Mouse (Mus musculus) spleen, adult 2 months (tissue): ENCODE measurements around the gene Golph3l. TPM values are rescaled to one million over a fixed set of nuclear protein-coding genes. Genes with fewer than 3 reads are reported as not detected.
"Not testable (repeated sequence)": the region's sequence is repeated elsewhere in the genome, so short reads cannot be mapped to it uniquely, and the experiment has no call there.

ENCODE experiments used
- DNase-seq, 2 experiments: peaks; one replicate each; pipeline versions ENCODE4 v3.0.0 to v3.0.0-alpha.2; 2012 to 2021; ENCODE audit warnings: low spot score in 2 of 2, low read depth in 1 of 2
- H3K27ac ChIP-seq: fragments of 200-500 bp; 2 replicates; pipeline ENCODE4 v1.5.1; 2012; ENCODE audit warnings: low read length, inconsistent platforms; ENCODE audit not compliant: insufficient read depth
- H3K27me3 ChIP-seq: fragments of 200-500 bp; 2 replicates; pipeline ENCODE4 v1.6.1; 2012; ENCODE audit warnings: mild to moderate bottlenecking, moderate library complexity, low read length, inconsistent platforms; ENCODE audit not compliant: control insufficient read depth, insufficient read depth
- H3K36me3 ChIP-seq: fragments of 200-500 bp; 2 replicates; pipeline ENCODE4 v1.6.1; 2012; ENCODE audit warnings: mild to moderate bottlenecking, low read length, inconsistent platforms; ENCODE audit not compliant: control insufficient read depth, insufficient read depth
- H3K4me1 ChIP-seq: fragments of 200-500 bp; 2 replicates; pipeline ENCODE4 v1.6.1; 2011; ENCODE audit warnings: inconsistent platforms; ENCODE audit not compliant: control insufficient read depth, insufficient read depth, insufficient read length
- H3K4me3 ChIP-seq: fragments of 200-500 bp; 2 replicates; pipeline ENCODE4 v1.5.1; 2011; ENCODE audit warnings: mild to moderate bottlenecking, inconsistent platforms; ENCODE audit not compliant: insufficient read depth, insufficient read length; ENCODE audit errors: extremely low read depth
- CTCF ChIP-seq: fragments of 200-500 bp; IDR thresholded peaks from 2 replicates; pipeline ENCODE4 v1.5.1; 2011; ENCODE audit warnings: mild to moderate bottlenecking, inconsistent platforms; ENCODE audit not compliant: insufficient read depth, insufficient read length, insufficient replicate concordance; ENCODE audit errors: extremely low read depth
- POLR2A ChIP-seq: fragments of 200-500 bp; IDR thresholded peaks from 2 replicates; pipeline ENCODE4 v1.6.1; 2011; ENCODE audit warnings: low read depth, low read length, inconsistent platforms
- WGBS: fragments of 180-500 bp; shearing (Covaris S2); methylation state at CpG from one replicate; pipeline ENCODE4 v1.1.7; 2018; 5-methylcytosine and 5-hydroxymethylcytosine counted together
- polyA plus RNA-seq: library from polyadenylated mRNA; depleted of rRNA; stranded (reverse); fragments of >200 nt; gene quantifications from 2 replicates; pipeline ENCODE4 v1.2.3, GENCODE M21; 2012

Gene Golph3l
- polyA plus RNA-seq, 1 experiment: 3.8 TPM

DNA sequence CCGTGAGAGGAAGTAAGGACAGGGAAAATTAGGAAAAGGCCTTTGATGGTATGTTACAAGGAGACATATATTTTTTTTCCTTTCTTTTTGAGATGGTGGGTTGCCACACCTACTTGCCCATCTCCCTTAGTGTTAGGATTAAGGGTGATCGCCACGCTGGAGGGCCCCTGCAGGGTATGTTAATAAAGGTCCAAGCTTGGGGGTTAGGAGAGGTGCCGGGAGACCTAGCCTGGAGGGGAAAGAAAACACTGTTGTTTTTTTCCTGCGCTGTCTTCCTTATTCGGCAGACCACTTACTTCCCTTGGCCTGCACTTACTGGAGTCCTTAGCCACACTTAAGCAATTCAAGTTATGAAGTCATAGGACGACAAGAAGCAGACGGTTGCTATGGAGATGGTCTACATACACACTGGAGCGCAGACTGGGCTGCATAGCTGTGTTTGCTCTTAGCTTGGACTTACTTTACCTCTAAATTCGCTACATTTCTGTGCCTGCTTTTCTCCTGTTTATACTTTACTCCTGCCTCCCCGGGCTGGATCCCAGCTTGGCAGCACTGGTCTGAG is 64.8 kb downstream of the Golph3l start:
- H3K27ac ChIP-seq: peak overlapping the region; percentile 98
- peak in 1 of 2 experiments; percentile 51 for DNase-seq
- H3K4me1 ChIP-seq: peaks cover 30% of the 10 kb centered on the region

DNA sequence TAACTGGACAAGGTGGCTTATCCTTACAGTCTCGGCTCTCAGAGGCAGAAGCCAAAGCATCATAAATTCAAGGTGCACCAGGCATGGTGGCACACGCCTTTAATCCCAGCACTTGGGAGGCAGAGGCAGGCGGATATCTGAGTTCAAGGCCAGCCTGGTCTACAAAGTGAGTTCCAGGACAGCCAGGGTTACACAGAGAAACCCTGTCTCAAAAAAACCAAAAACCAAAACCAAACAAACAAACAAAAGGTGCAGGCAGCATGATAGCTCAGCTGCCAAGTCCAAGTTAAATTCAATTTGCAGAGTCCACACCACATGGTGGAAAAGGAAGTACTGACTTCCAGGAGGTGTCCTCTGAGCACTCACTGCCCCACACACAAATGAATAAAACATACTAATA is 65.6 kb downstream of the Golph3l start:
- not testable (repeated sequence) for H3K27me3 ChIP-seq, DNase-seq, H3K4me3 ChIP-seq, H3K36me3 ChIP-seq
- H3K4me1 ChIP-seq: peaks cover 30% of the 10 kb centered on the region
- whole genome bisulfite sequencing: 90% methylated on average over 3 of the region's 3 CpGs
- H3K27ac ChIP-seq: 0 out of 2 replicates have a peak overlapping the region, but pooled peaks have one; percentile 98

More for the DNA sequence above, 64.8 kb downstream of the Golph3l start:
- no peak overlapping the region for H3K4me3 ChIP-seq
- WGBS: 48% methylated on average over 11 of the region's 11 CpGs
- H3K36me3 ChIP-seq: no peaks in the 10 kb centered on the region
- H3K27me3 ChIP-seq: no peaks in the 10 kb centered on the region
- TF ChIP-seq CTCF: no peak
- no peak for TF ChIP-seq POLR2A

DNA sequence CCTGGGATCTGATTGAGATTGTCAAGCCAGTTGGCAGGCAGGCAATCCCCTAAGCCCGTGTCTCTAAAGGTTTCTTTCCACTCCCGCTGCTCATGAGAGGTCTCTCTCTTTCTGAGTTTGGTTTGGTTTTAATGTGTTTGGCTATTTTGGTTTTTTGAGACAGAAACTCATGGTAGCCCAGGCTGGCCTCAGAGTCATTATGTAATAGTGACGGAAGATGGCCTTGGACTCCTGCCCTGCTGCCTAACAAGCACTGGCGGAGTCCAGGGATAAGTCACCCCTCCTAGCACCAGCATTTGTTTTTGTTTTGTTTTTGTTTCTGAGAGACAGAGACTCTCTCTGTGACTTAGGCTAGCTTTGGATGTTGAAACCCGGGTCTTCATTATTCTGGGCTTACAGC is 66.7 kb downstream of the Golph3l start:
- DNase-seq: no peak
- no peak overlapping the region for H3K27ac ChIP-seq
- WGBS: 88% methylated on average over 5 of the region's 5 CpGs
- no peaks in the 10 kb centered on the region for H3K27me3 ChIP-seq
- no peak overlapping the region for H3K4me3 ChIP-seq
- TF ChIP-seq POLR2A (no peak), CTCF (no peak)
- H3K36me3 ChIP-seq: peaks cover 11% of the 10 kb centered on the region
- peaks cover 26% of the 10 kb centered on the region for H3K4me1 ChIP-seq

- peak overlapping the region; percentile 99 for H3K27ac ChIP-seq
- DNase-seq: no peak
- no peaks in the 10 kb centered on the region for H3K27me3 ChIP-seq
- no peak overlapping the region for H3K4me3 ChIP-seq
- TF ChIP-seq POLR2A (no peak), CTCF (no peak)
- peaks cover 12% of the 10 kb centered on the region for H3K4me1 ChIP-seq
- peaks cover 22% of the 10 kb centered on the region for H3K36me3 ChIP-seq
- WGBS: 69% methylated on average over 3 of the region's 3 CpGs
Observed at GRCm38 (mm10) chr3:95657108-95657507, 68.4 kb downstream of the Golph3l start.

DNA sequence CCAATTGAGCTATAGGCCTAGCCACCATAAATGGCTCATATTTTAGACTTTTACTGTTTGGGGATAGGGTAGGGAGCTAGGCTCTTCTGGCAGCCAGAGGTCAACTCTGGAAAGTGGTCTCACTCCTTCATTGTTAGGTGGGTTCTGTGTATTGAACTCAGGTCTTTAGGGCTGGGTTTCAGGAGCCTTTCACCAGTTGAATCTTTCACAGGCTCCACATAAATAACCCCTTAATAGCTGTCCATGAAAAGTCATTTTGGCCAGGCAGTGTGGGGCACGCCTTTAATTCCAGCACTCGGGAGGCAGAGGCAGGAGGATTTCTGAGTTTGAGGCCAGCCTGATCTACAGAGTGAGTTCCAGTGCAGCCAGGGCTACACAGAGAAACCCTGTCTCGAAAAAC is 69.0 kb downstream of the Golph3l start:
- 81% methylated on average over 3 of the region's 3 CpGs for WGBS

GRCm38 (mm10) chr3:95658236-95658867 is 69.6 kb downstream of the Golph3l start, which contains the start of gene Mcl1:
Mcl1 (plus strand) TSS chr3:95658788.
- Histone ChIP-seq H3K27ac (peak within 1 kb of the TSS; percentile 99), H3K27me3 (no peaks in the 10 kb centered on the region), H3K4me1 (peaks cover 8% of the 10 kb centered on the region), H3K36me3 (peaks cover 29% of the 10 kb centered on the region), H3K4me3 (peak within 1 kb of the TSS; percentile 90)
- TF ChIP-seq POLR2A: peak; percentile 99
- TF ChIP-seq CTCF: no peak
- DNase-seq: peak; percentile 87 to 96
- 0% methylated on average over 43 of the region's 43 CpGs for WGBS

More for the DNA sequence above, 69.0 kb downstream of the Golph3l start:
- TF ChIP-seq CTCF (no peak), POLR2A (no peak)
- peaks cover 27% of the 10 kb centered on the region for H3K36me3 ChIP-seq
- H3K27me3 ChIP-seq: no peaks in the 10 kb centered on the region
- H3K27ac ChIP-seq: peak overlapping the region; percentile 99
- DNase-seq: no peak
- H3K4me3 ChIP-seq: no peak overlapping the region
- peaks cover 10% of the 10 kb centered on the region; the same call in 1 of the 2 replicates for H3K4me1 ChIP-seq
